Mouse (Mus musculus) liver, embryonic 14.5 days (tissue): ENCODE data around the gene Ciapin1. TPM values are rescaled to one million over a fixed set of nuclear protein-coding genes. Genes with fewer than 3 reads are reported as not detected.

Experiments used
- ATAC-seq: fragments of 200-750 bp; cut with Nextera tagmentation; 2 replicates; pipeline ENCODE4 v1.8.0; 2017; ENCODE audit warnings: moderate number of reproducible peaks, mild to moderate bottlenecking, moderate library complexity; ENCODE audit not compliant: insufficient read depth
- DNase-seq, 3 experiments: peaks; one replicate each; pipeline ENCODE4 v3.0.0-alpha.2; 2012 to 2013; ENCODE audit warnings: low read depth in 3 of 3, low spot score in 3 of 3
- H3K27ac ChIP-seq: fragments of 300-500 bp; sonication (generic); 2 replicates; pipeline ENCODE4 v1.5.1; 2014; ENCODE audit warnings: moderate library complexity, mild to moderate bottlenecking, control low read depth, inconsistent platforms
- H3K27me3 ChIP-seq: fragments of 300-500 bp; sonication (generic); 2 replicates; pipeline ENCODE4 v1.6.1; 2014; ENCODE audit warnings: mild to moderate bottlenecking, low read length, moderate library complexity; ENCODE audit not compliant: control insufficient read depth, insufficient read depth
- H3K36me3 ChIP-seq: fragments of 300-500 bp; sonication (generic); replicated peaks from 2 replicates; pipeline ENCODE4 v1.6.1; 2014; ENCODE audit warnings: low read depth; ENCODE audit not compliant: control insufficient read depth, insufficient read depth
- H3K4me1 ChIP-seq, 2 experiments: fragments of 200-500 bp in 1 of 2; fragments of 300-500 bp in 1 of 2; sonication (generic) in 1 of 2; replicated peaks; 2 replicates each; pipeline ENCODE4 v1.6.1; 2012 to 2014; ENCODE audit warnings: antibody characterized with exemption in 1 of 2, inconsistent platforms in 1 of 2, low read length in 1 of 2; ENCODE audit not compliant: control insufficient read depth in 2 of 2, insufficient read depth in 2 of 2
- H3K4me2 ChIP-seq: fragments of 300-500 bp; sonication (generic); 2 replicates; pipeline ENCODE4 v1.6.1; 2014; ENCODE audit warnings: low read depth, mild to moderate bottlenecking, control low read depth, moderate library complexity
- H3K4me3 ChIP-seq, 2 experiments: fragments of 200-500 bp in 1 of 2; fragments of 300-500 bp in 1 of 2; sonication (generic) in 1 of 2; 2 replicates each; pipeline ENCODE4 v1.5.1; 2012 to 2014; ENCODE audit warnings: low read depth in 2 of 2, low read length in 2 of 2, mild to moderate bottlenecking in 2 of 2, control low read depth in 1 of 2, inconsistent platforms in 1 of 2, moderate library complexity in 1 of 2; ENCODE audit not compliant: insufficient read depth in 1 of 2
- H3K9ac ChIP-seq: fragments of 300-500 bp; sonication (generic); replicated peaks from 2 replicates; pipeline ENCODE4 v1.6.1; 2014; ENCODE audit warnings: mild to moderate bottlenecking, control low read depth, moderate library complexity
- H3K9me3 ChIP-seq: fragments of 300-500 bp; sonication (generic); 2 replicates; pipeline ENCODE4 v1.6.1; 2016; ENCODE audit warnings: low read length, mixed read lengths; ENCODE audit not compliant: control insufficient read depth
- CTCF ChIP-seq: IDR thresholded peaks from 2 replicates; pipeline ENCODE4 v1.5.1; 2016; ENCODE audit warnings: antibody characterized with exemption, low read depth, control low read depth
- EP300 ChIP-seq: IDR thresholded peaks from 2 replicates; pipeline ENCODE4 v1.6.1; 2016; ENCODE audit warnings: antibody characterized with exemption, low read depth
- WGBS: fragments of 180-500 bp; shearing (Covaris S2); extraction: QIAGEN DNeasy Blood & Tissue Kit; methylation state at CpG from one replicate; pipeline ENCODE4 v1.1.7; 2014; ENCODE audit not compliant: insufficient replicate concordance; 5-methylcytosine and 5-hydroxymethylcytosine counted together
- polyA plus RNA-seq, 2 experiments: library from polyadenylated mRNA; depleted of rRNA in 1 of 2; stranded (reverse) in 1 of 2; unstranded in 1 of 2; fragments of >200 nt; fragmentation: Nextera tagmentation in 1 of 2; extraction: Ambion mirVana in 1 of 2; gene quantifications; 2 replicates each; pipeline versions ENCODE4 v1.2.1 to v1.2.3; 2012 to 2014

The Ciapin1 gene
- polyA plus RNA-seq, 2 experiments, result 23.7 to 38.4 TPM

DNA sequence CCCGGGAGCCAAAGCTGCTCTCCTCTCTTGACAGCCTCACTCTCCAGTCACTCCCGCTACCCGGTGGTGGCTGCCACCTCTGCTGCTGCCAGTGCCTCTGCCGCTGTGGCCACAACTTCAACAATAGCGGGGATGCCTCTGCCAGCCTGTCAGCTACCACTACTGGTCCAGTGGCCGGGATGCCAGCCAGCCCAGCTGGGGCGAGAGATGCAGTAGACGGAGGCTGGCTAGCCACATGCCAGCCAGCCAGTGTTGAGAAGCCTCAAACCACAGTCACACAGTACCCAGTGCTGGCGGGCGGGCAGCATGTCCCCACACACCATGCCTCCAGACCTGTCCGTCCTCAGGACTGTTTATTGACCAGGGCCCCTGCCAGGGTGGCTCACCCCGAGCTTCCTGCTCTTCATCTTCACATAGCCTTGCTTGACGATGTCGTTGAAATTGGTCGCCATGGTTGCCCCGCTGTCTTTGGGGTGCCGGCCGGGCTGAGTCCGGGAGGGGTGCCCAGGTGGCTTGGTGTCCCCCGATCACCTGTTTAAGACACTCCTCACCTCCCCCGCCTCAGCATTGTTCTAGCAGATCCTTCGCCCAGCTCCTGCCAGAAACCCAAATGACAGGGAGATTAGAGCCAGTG lies 32.4 kb upstream of the Ciapin1 start:
- DNase-seq (no peak), ATAC-seq (no peak)
- Histone ChIP-seq H3K4me1 (peaks cover 14 to 16% of the 10 kb centered on the region in 2 experiments), H3K9me3 (no peaks in the 10 kb centered on the region), H3K4me2 (peak overlapping the region; percentile 54), H3K27ac (no peak overlapping the region), H3K9ac (no peak overlapping the region), H3K4me3 (peak overlapping the region; percentile 9 to 32; a peak in 3 of 4 replicates), H3K36me3 (peaks cover 20% of the 10 kb centered on the region), H3K27me3 (peaks cover 8% of the 10 kb centered on the region)
- TF ChIP-seq CTCF (no peak), EP300 (no peak)
- WGBS, result 18% methylated on average over 22 of the region's 22 CpGs

GRCm38 (mm10) chr8:94870003-94870402 lies 31.8 kb upstream of the Ciapin1 start:
- no peak for DNase-seq
- Histone ChIP-seq H3K4me1 (peaks cover 10 to 15% of the 10 kb centered on the region in 2 experiments), H3K9me3 (no peaks in the 10 kb centered on the region), H3K9ac (no peak overlapping the region), H3K27ac (no peak overlapping the region), H3K4me2 (no peak overlapping the region), H3K36me3 (peaks cover 26% of the 10 kb centered on the region), H3K4me3 (no peak overlapping the region), H3K27me3 (peaks cover 6% of the 10 kb centered on the region)
- ATAC-seq, result no peak
- 54% methylated on average over 4 of the region's 4 CpGs for WGBS
- TF ChIP-seq EP300 (no peak), CTCF (no peak)

GRCm38 (mm10) chr8:94869146-94869545 lies 31.0 kb upstream of the Ciapin1 start:
- no peaks in the 10 kb centered on the region; the same call in 1 of the 2 replicates for H3K27me3 ChIP-seq
- WGBS, result 73% methylated on average over 7 of the region's 7 CpGs
- H3K27ac ChIP-seq, result no peak overlapping the region
- no peaks in the 10 kb centered on the region for H3K9me3 ChIP-seq
- H3K9ac ChIP-seq, result no peak overlapping the region
- DNase-seq (no peak), ATAC-seq (no peak)
- H3K4me1 ChIP-seq, result peaks cover 6% of the 10 kb centered on the region in 2 experiments
- no peak overlapping the region for H3K4me2 ChIP-seq
- peaks cover 35% of the 10 kb centered on the region for H3K36me3 ChIP-seq
- no peak overlapping the region for H3K4me3 ChIP-seq
- TF ChIP-seq EP300, result no peak
- TF ChIP-seq CTCF, result no peak

DNA sequence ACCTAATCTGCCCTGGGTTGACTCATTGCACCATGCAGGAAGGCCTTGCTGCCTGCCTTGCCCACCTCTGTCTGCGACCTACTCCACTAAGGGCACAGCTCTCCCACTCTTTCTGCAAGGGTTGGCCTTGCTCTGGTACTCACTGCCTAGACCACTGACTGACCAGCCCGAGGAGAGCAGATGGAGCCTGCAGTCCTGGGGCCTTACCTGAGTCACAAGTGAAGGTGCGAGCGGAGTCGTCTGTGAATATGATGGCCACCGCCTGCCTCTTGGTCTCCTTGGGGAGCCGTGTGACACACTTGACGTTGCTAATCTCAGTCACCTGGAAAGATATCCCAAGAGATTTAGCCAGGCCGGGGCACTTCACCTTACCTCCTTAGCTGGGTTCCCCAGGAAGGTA lies 28.8 kb upstream of the Ciapin1 start:
- TF ChIP-seq CTCF (no peak), EP300 (no peak)
- DNase-seq (no peak), ATAC-seq (no peak)
- Histone ChIP-seq H3K9me3 (no peaks in the 10 kb centered on the region), H3K4me1 (peaks cover 9 to 22% of the 10 kb centered on the region in 2 experiments), H3K27ac (no peak overlapping the region), H3K27me3 (no peaks in the 10 kb centered on the region; the same call in 1 of the 2 replicates), H3K4me3 (no peak overlapping the region), H3K9ac (no peak overlapping the region), H3K36me3 (peaks cover 47% of the 10 kb centered on the region), H3K4me2 (no peak overlapping the region)
- WGBS, result 81% methylated on average over 9 of the region's 9 CpGs

GRCm38 (mm10) chr8:94865292-94865691 lies 27.1 kb upstream of the Ciapin1 start:
- H3K4me3 ChIP-seq, result no peak overlapping the region
- WGBS, result 84% methylated on average over 10 of the region's 10 CpGs
- no peak overlapping the region for H3K4me2 ChIP-seq
- ATAC-seq (no peak), DNase-seq (no peak)
- TF ChIP-seq EP300, result no peak
- no peak overlapping the region for H3K27ac ChIP-seq
- H3K4me1 ChIP-seq, result peaks cover 9 to 16% of the 10 kb centered on the region in 2 experiments
- H3K9me3 ChIP-seq, result no peaks in the 10 kb centered on the region
- H3K9ac ChIP-seq, result no peak overlapping the region
- H3K27me3 ChIP-seq, result no peaks in the 10 kb centered on the region
- peaks cover 51% of the 10 kb centered on the region for H3K36me3 ChIP-seq
